Mouse (Mus musculus): ENCODE measurements around the gene Afg3l1. TPM values are rescaled to one million over a fixed set of nuclear protein-coding genes. Genes with fewer than 3 reads are reported as not detected.
"Not testable (repeated sequence)": the region's sequence is repeated elsewhere in the genome, so short reads cannot be mapped to it uniquely, and the experiment has no call there.

Gene Afg3l1
- polyA plus RNA-seq, 1 experiment from 2014 or later, result 54.9 TPM

DNA sequence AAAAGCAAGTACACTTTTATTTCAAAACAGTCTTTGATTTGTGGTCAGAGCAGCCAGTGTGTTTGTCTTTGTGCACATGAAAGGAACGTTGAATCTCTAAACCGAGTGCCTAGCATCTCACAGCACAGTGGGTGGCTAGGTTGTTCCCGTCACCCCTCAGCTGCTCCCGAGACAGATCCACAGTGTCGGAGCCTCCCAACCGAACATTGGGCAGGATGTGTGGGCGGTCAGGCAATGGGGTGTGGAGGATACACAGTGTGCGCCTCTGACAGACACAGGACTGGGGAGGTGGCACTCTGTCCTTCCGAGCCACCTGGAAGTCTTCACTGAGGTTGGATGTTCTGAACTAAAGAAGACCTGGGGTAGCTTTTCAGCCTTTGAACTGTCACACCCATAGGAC lies 28.0 kb downstream of the Afg3l1 start:
- no peaks in the 10 kb centered on the region for H3K4me1 ChIP-seq (replicated peaks)
- DNase-seq (ENCODE audit: low spot score), result no peak
- H3K27me3 ChIP-seq (ENCODE audit: insufficient read depth, poor library complexity, severe bottlenecking), result no peaks in the 10 kb centered on the region
- H3K4me3 ChIP-seq, result no peak overlapping the region
- no peak overlapping the region for H3K27ac ChIP-seq
- peaks cover 100% of the 10 kb centered on the region for H3K36me3 ChIP-seq
- peaks cover 8% of the 10 kb centered on the region; the same call in 1 of the 2 replicates for H3K9me3 ChIP-seq
- WGBS, result 86% methylated on average over 9 of the region's 9 CpGs

DNA sequence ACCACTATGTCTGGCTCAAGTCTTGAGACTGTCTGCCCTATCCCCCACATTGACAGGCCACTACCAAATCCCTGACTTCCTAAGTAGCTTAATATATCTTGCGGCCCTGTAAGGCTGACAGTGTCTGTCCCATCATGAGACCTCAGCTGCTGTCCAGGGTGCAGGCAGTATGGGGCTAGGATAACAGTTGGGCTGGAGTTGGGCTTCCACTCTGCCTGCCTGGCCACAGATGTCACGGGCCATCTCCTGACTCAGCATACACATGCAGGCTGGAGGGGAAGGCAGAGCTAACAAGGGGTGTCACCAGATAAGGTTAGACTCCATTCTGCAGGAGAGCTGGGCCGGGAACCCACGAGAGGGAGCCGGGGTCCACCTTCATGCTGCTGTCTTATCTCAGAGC lies 29.4 kb downstream of the Afg3l1 start:
- Histone ChIP-seq H3K36me3 (peaks cover 90% of the 10 kb centered on the region), H3K4me3 (no peak overlapping the region), H3K27ac (no peak overlapping the region), H3K4me1 (replicated peaks) (no peaks in the 10 kb centered on the region), H3K9me3 (peaks cover 8% of the 10 kb centered on the region; the same call in 1 of the 2 replicates), H3K27me3 (ENCODE audit: insufficient read depth, poor library complexity, severe bottlenecking) (peaks cover under 1% of the 10 kb centered on the region; the same call in 1 of the 2 replicates)
- no peak for DNase-seq (ENCODE audit: low spot score)
- WGBS, result 97% methylated on average over 5 of the region's 5 CpGs

DNA sequence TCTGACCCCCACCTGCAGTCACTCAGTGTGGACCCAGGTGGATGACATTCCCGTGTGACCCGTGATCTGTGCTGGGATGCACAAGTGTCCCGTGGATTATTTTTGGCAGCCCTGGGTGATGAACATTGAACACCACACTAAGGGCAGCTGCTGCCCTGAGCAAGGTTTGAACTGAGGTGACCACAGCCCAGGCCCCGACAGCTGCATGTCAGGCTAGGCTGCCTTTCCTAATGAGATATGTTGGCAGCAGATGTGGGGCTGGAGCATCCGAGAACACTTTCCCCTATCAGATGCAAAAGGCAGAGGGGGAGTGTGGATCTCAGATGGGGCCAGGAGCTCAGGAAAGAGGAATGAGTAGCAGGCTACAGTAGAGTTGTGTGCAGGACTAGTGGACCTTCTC lies 33.1 kb downstream of the Afg3l1 start:
- H3K36me3 ChIP-seq, result peaks cover 54% of the 10 kb centered on the region
- no peak for DNase-seq (ENCODE audit: low spot score)
- H3K27ac ChIP-seq, result no peak overlapping the region
- H3K27me3 ChIP-seq (ENCODE audit: insufficient read depth, poor library complexity, severe bottlenecking), result peaks cover 36% of the 10 kb centered on the region
- peaks cover 26% of the 10 kb centered on the region for H3K4me1 ChIP-seq (replicated peaks)
- H3K9me3 ChIP-seq, result no peaks in the 10 kb centered on the region
- no peak overlapping the region for H3K4me3 ChIP-seq
- 76% methylated on average over 5 of the region's 5 CpGs for WGBS

DNA sequence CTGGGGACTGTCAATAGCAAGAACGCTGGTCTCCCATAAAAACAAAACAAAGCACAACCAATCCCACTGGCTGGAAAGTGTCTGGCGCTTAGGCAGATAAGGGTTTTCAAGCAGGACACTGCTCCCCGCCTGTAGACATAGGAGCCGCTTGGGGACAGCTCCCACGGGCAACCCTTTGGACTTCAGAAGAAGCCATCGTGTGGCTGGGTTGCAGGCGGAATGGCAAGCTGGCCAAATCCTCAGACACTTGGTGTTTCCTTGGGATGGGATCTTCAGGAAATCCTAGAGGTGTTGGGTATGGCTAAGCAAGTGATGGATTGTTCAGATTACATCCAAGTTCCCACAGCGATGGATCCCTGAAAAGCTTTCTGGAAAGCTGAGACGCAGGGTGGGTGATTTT lies 36.4 kb downstream of the Afg3l1 start:
- Histone ChIP-seq H3K27ac (peak overlapping the region; percentile 92), H3K27me3 (ENCODE audit: insufficient read depth, poor library complexity, severe bottlenecking) (peaks cover 56% of the 10 kb centered on the region), H3K9me3 (no peaks in the 10 kb centered on the region), H3K4me3 (peak overlapping the region; percentile 76), H3K36me3 (peaks cover 21% of the 10 kb centered on the region), H3K4me1 (replicated peaks) (peaks cover 30% of the 10 kb centered on the region)
- DNase-seq (ENCODE audit: low spot score), result peak; percentile 36
- 6% methylated on average over 9 of the region's 9 CpGs for WGBS

DNA sequence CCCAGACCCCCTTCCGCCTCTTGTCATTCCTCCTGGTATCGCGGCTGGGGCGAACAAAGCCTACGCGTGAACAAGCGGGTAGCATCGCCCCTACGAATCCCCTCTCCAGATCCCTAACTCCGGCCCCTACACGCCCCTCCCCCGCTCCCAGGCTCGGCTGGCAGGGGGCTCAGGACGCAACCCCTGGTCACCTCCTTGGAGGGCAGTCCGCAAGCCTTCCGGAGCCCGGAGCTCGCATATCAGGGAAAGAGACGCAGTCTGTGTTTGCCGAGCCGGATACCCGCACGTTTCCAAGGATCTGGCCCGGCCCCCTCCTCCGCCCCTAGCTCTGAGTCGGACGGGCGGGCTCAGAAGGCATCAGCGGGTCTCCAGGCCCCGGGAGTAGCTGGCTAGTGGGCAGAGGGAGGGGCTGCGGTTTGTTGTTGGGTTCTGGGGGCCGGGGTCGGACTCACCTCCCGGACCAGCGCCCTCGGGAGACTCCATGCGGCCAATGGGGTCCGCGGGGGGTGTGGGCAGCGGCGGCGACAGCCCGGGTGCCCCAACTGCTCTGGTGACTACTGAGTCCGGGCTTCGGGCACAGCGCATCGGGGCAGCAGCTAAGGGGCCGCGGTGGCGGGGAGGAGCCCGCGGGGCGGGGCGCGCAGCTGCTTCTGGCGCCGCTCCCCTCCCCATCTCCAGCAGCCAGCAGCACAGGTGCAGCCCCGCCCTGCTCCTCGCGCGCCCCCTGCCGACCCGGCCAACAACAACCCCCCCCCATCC lies 37.3 kb downstream of the Afg3l1 start, which contains the start of gene Dbndd1:
Gene Dbndd1 (minus strand): TSS at position 683 of the 759 bp plus-strand sequence.
- H3K27ac ChIP-seq, result peak within 1 kb of the TSS; percentile 92
- DNase-seq (ENCODE audit: low spot score), result peak; percentile 85
- peaks cover 56% of the 10 kb centered on the region for H3K27me3 ChIP-seq (ENCODE audit: insufficient read depth, poor library complexity, severe bottlenecking)
- H3K9me3 ChIP-seq, result no peaks in the 10 kb centered on the region
- H3K36me3 ChIP-seq, result peaks cover 12% of the 10 kb centered on the region
- peak within 1 kb of the TSS; percentile 76 for H3K4me3 ChIP-seq
- under 1% methylated on average over 57 of the region's 63 CpGs for WGBS
- peaks cover 37% of the 10 kb centered on the region for H3K4me1 ChIP-seq (replicated peaks)

DNA sequence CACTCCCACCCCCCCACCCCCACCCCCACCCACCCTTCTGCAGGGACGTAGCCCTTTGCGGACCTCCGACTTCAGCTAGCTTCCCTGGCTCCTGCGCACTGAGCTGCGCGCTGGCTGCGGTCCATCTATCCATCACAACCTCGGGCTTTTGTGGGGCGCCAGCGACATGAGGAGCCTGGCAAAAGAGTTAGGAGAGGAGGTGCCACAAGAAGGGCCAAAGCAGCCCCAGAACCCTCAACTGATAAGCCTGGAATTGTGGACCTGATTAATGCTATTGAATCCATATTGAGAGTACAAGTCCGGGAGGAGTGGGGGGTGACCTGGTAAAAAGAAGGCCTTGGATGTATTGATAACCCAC lies 37.8 kb downstream of the Afg3l1 start:
- peak overlapping the region; percentile 76 for H3K4me3 ChIP-seq
- DNase-seq (ENCODE audit: low spot score), result no peak
- H3K4me1 ChIP-seq (replicated peaks), result peaks cover 41% of the 10 kb centered on the region
- H3K36me3 ChIP-seq, result peaks cover 11% of the 10 kb centered on the region
- peak overlapping the region; percentile 92 for H3K27ac ChIP-seq
- H3K27me3 ChIP-seq (ENCODE audit: insufficient read depth, poor library complexity, severe bottlenecking), result peaks cover 56% of the 10 kb centered on the region
- 2% methylated on average over 11 of the region's 11 CpGs for WGBS
- H3K9me3 ChIP-seq, result no peaks in the 10 kb centered on the region

DNA sequence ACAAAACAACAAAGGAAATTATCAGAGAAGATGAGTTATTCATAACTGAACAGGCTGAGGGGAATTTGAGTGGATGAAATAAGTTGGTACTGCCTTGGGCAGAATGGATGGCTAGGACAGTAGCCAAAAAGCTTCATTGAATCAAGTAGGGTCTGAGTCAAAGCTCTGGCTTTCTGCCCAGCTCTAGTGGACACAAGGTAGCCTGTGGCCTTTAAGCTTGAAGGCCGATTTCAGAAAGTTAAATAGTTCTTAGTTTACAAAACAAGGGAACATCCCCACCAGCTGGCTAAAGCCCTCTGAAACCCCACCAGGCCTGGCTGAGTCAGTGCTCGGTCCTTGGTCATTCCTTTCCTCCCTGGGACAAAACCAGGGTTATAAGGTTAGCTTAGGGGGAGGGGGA lies 38.9 kb downstream of the Afg3l1 start:
- no peak for DNase-seq (ENCODE audit: low spot score)
- Histone ChIP-seq H3K4me3 (no peak overlapping the region), H3K36me3 (peaks cover 15% of the 10 kb centered on the region), H3K27ac (no peak overlapping the region), H3K27me3 (ENCODE audit: insufficient read depth, poor library complexity, severe bottlenecking) (peaks cover 56% of the 10 kb centered on the region), H3K4me1 (replicated peaks) (peaks cover 42% of the 10 kb centered on the region), H3K9me3 (no peaks in the 10 kb centered on the region)
- 30% methylated on average over 2 of the region's 2 CpGs for WGBS

DNA sequence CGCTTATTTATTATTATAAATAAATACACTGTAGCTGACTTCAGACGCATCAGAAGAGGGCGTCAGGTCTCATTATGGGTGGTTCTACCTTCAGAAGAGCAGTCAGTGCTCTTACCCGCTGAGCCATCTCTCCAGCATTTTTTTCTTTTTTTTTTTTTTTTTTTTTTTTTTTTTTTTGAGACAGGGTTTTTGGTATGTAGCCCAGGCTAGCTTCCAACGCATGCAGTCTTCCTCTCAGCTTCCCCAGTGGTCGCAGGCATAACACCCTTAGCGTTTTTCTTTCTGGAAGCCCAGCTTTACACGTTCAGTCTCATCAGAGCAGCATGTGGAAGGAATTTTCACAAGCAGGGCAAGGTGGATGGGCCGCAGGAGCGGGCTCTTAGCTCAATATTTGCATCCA lies 40.5 kb downstream of the Afg3l1 start:
- H3K27ac ChIP-seq, result no peak overlapping the region
- H3K9me3 ChIP-seq, result no peaks in the 10 kb centered on the region
- peaks cover 30% of the 10 kb centered on the region for H3K36me3 ChIP-seq
- H3K4me1 ChIP-seq (replicated peaks), result peaks cover 44% of the 10 kb centered on the region
- no peak for DNase-seq (ENCODE audit: low spot score)
- H3K4me3 ChIP-seq, result peak overlapping the region; percentile 71
- 39% methylated on average over 10 of the region's 10 CpGs for WGBS
- peaks cover 45% of the 10 kb centered on the region for H3K27me3 ChIP-seq (ENCODE audit: insufficient read depth, poor library complexity, severe bottlenecking)

DNA sequence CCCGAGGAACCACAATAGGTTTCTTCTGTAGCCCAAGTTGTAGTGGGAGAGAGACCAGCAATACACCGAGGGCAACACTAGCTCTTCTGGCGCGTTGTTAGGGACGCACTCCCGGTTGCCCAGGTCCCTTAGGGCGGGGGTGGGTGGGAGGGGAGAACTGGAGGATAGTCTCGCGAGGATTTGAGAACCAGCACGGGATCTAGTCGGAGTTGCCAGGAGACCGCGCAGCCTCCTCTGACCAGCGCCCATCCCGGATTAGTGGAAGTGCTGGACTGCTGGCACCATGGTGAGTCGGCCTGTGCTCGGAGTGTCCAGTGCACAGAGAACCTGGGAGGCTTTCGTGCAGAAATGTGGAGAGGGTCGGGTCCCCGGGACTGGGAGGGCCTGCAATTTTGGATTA lies 41.0 kb downstream of the Afg3l1 start, which contains the start of gene Gas8:
Gene Gas8 (plus strand): TSS at position 168 of the 400 bp plus-strand sequence.
- Histone ChIP-seq H3K36me3 (peaks cover 35% of the 10 kb centered on the region), H3K4me1 (replicated peaks) (peaks cover 39% of the 10 kb centered on the region), H3K27ac (peak within 1 kb of the TSS; percentile 88), H3K4me3 (peak within 1 kb of the TSS; percentile 71), H3K9me3 (no peaks in the 10 kb centered on the region), H3K27me3 (ENCODE audit: insufficient read depth, poor library complexity, severe bottlenecking) (peaks cover 40% of the 10 kb centered on the region)
- DNase-seq (ENCODE audit: low spot score), result peak; percentile 95
- WGBS, result under 1% methylated on average over 20 of the region's 20 CpGs

DNA sequence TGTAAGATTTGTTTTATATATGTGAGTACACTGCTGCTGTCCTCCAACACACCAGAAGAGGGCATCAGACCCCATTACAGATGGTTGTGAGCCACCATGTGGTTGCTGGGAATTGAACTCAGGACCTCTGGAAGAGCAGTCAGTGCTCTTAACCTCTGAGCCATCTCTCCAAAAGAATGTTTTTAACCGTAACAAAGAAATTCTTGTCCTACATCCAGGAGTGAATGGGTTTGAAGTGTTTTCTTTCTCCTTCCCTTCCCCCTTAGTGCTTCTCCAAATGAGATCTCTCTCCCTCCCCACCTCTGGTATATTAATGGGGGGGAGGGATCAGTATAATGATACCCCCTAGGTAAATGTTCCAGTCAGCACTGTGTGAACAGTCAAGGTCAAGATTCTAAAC lies 42.3 kb downstream of the Afg3l1 start:
- peaks cover 26% of the 10 kb centered on the region for H3K4me1 ChIP-seq (replicated peaks)
- WGBS, result 83% methylated on average over 1 of the region's 1 CpGs
- peaks cover 27% of the 10 kb centered on the region for H3K27me3 ChIP-seq (ENCODE audit: insufficient read depth, poor library complexity, severe bottlenecking)
- H3K27ac ChIP-seq; H3K9me3 ChIP-seq; DNase-seq (ENCODE audit: low spot score): not testable (repeated sequence)
- peaks cover 49% of the 10 kb centered on the region for H3K36me3 ChIP-seq
- peak overlapping the region; percentile 71; the same call in 1 of the 2 replicates for H3K4me3 ChIP-seq

DNA sequence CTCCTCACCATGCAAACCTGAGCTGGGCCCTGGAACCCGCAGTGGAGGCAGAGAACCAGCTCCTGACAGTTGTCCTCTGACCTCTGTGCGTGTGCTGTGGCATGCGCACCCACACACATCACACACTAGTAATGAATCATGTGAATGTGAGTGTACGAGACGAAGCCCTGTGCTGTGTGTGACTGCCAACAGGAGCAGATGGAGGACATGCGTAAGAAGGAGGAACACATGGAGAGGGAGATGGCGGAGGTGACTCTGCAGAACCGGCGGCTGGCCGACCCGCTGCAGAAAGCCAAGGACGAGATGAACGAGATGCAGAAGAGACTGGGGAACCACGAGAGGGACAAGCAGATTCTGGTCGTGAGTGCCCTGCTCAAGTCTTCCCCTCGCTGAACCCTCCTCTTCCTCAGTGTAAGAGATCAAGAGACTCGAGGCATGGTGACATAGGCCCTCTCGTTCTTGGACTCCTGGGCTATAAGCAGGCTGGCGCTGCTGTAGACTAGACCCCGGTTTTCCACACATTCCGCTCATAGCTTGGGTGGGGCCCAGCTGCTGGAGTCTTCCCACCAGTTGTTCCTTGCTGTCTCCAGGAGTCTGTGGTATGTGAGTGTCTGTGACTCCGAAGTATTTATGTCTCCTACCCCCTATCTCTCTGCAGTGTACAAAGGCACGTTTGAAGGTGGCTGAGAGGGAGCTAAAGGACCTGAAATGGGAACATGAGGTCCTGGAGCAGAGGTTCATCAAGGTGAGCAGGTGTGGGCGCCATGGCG lies 50.2 kb downstream of the Afg3l1 start:
- 95% methylated on average over 25 of the region's 25 CpGs for WGBS
- DNase-seq (ENCODE audit: low spot score), result no peak
- Histone ChIP-seq H3K4me1 (replicated peaks) (no peaks in the 10 kb centered on the region), H3K9me3 (no peaks in the 10 kb centered on the region), H3K4me3 (no peak overlapping the region), H3K27ac (no peak overlapping the region), H3K36me3 (peaks cover 100% of the 10 kb centered on the region), H3K27me3 (ENCODE audit: insufficient read depth, poor library complexity, severe bottlenecking) (no peaks in the 10 kb centered on the region; the same call in 1 of the 2 replicates)

DNA sequence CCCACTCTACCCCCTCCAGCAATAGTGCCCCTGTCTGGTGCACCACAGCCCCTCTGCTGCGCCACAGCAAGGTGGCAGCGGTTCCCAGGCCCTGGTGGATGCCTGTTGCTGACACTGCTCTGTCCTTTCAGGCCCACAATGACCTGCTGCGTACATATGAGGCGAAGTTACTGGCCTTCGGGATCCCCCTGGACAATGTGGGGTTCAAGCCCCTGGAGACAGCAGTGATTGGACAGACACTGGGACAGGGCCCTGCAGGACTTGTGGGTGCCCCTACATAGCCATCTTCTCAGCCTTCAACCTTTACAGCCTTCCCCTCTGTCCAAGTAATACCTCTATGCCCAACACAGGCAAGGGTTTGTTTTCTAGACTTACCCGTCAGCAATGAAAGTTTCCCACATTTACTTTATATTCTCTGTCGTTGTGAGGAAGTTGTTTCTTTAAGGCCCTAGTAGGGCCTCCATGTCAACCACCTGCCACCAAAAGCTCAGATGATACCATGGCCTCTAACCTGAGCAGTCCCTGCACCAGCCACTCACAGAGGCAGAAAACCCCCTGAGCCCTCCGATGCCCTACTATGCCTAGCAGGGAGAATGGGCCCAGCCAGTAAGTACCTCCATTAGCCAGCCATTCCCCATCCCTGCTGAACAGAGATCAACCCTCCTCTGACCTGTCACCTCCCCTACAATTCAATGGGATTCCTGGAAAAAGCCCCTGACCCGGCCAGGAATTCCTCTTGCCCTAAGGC lies 58.7 kb downstream of the Afg3l1 start:
- H3K27ac ChIP-seq, result no peak overlapping the region
- DNase-seq (ENCODE audit: low spot score), result no peak
- no peaks in the 10 kb centered on the region for H3K9me3 ChIP-seq
- H3K36me3 ChIP-seq, result peaks cover 58% of the 10 kb centered on the region
- no peak overlapping the region for H3K4me3 ChIP-seq
- H3K4me1 ChIP-seq (replicated peaks), result 0 out of 2 replicates have a peak, but pooled peaks cover 3% of the 10 kb centered on the region
- peaks cover 29% of the 10 kb centered on the region for H3K27me3 ChIP-seq (ENCODE audit: insufficient read depth, poor library complexity, severe bottlenecking)
- 89% methylated on average over 9 of the region's 9 CpGs for WGBS
